Mouse (Mus musculus) forebrain, embryonic 16.5 days (tissue): ENCODE measurements around the gene Hs3st3b1. TPM values are rescaled to one million over a fixed set of nuclear protein-coding genes. Genes with fewer than 3 reads are reported as not detected.

Experiments used
- ATAC-seq: fragments of 200-750 bp; cut with Nextera tagmentation; 2 replicates; pipeline ENCODE4 v1.8.0; 2017; ENCODE audit warnings: mild to moderate bottlenecking, moderate library complexity
- H3K27ac ChIP-seq: fragments of 300-500 bp; sonication (generic); 2 replicates; pipeline ENCODE4 v1.5.1; 2014; ENCODE audit warnings: low read length, control low read depth
- H3K27me3 ChIP-seq: fragments of 300-500 bp; sonication (generic); replicated peaks from 2 replicates; pipeline ENCODE4 v1.6.1; 2014; ENCODE audit warnings: low read length; ENCODE audit not compliant: control insufficient read depth, insufficient read depth
- H3K36me3 ChIP-seq: fragments of 300-500 bp; sonication (generic); 2 replicates; pipeline ENCODE4 v1.6.1; 2014; ENCODE audit not compliant: control insufficient read depth, insufficient read depth
- H3K4me1 ChIP-seq: fragments of 300-500 bp; sonication (generic); replicated peaks from 2 replicates; pipeline ENCODE4 v1.6.1; 2014; ENCODE audit warnings: low read length; ENCODE audit not compliant: control insufficient read depth, insufficient read depth
- H3K4me2 ChIP-seq: fragments of 300-500 bp; sonication (generic); 2 replicates; pipeline ENCODE4 v1.6.1; 2014; ENCODE audit warnings: mild to moderate bottlenecking, low read length, control low read depth
- H3K4me3 ChIP-seq: fragments of 300-500 bp; sonication (generic); replicated peaks from 2 replicates; pipeline ENCODE4 v1.5.1; 2014; ENCODE audit warnings: mild to moderate bottlenecking, low read length, control low read depth
- H3K9ac ChIP-seq: fragments of 300-500 bp; sonication (generic); replicated peaks from 2 replicates; pipeline ENCODE4 v1.6.1; 2014; ENCODE audit warnings: low read depth, low read length, control low read depth
- H3K9me3 ChIP-seq: fragments of 300-500 bp; sonication (generic); 2 replicates; pipeline ENCODE4 v1.6.1; 2016; ENCODE audit warnings: low read length; ENCODE audit not compliant: control insufficient read depth
- WGBS: fragments of 180-500 bp; shearing (Covaris S2); extraction: QIAGEN DNeasy Blood & Tissue Kit; methylation state at CpG from one replicate; pipeline ENCODE4 v1.1.7; 2014; 5-methylcytosine and 5-hydroxymethylcytosine counted together
- polyA plus RNA-seq: library from polyadenylated mRNA; unstranded; fragments of >200 nt; fragmentation: Nextera tagmentation; extraction: Ambion mirVana; gene quantifications from 2 replicates; pipeline ENCODE4 v1.2.1, GENCODE M21; 2015

The Hs3st3b1 gene
- polyA plus RNA-seq, 1 experiment from 2014 or later: 3.9 TPM

- H3K4me2 ChIP-seq: no peak overlapping the region
These were observed 24.1 kb downstream of the Hs3st3b1 start for GRCm38 (mm10) chr11:63897856-63898508.

GRCm38 (mm10) chr11:63897011-63897410 is 25.1 kb downstream of the Hs3st3b1 start:
- WGBS: 85% methylated on average over 2 of the region's 2 CpGs
- no peaks in the 10 kb centered on the region for H3K27me3 ChIP-seq
- no peak for ATAC-seq

More at GRCm38 (mm10) chr11:63897856-63898508, 24.1 kb downstream of the Hs3st3b1 start:
- Histone ChIP-seq H3K9me3 (no peaks in the 10 kb centered on the region), H3K4me3 (no peak overlapping the region), H3K36me3 (no peaks in the 10 kb centered on the region), H3K27ac (no peak overlapping the region), H3K27me3 (no peaks in the 10 kb centered on the region), H3K9ac (no peak overlapping the region), H3K4me1 (no peaks in the 10 kb centered on the region)
- no peak for ATAC-seq
- WGBS: 32% methylated on average over 13 of the region's 13 CpGs

GRCm38 (mm10) chr11:63894188-63894587 is 27.9 kb downstream of the Hs3st3b1 start:
- no peaks in the 10 kb centered on the region for H3K4me1 ChIP-seq
- H3K4me2 ChIP-seq: no peak overlapping the region
- no peak overlapping the region for H3K4me3 ChIP-seq
- H3K27ac ChIP-seq: no peak overlapping the region
- ATAC-seq: no peak
- H3K36me3 ChIP-seq: no peaks in the 10 kb centered on the region
- H3K9me3 ChIP-seq: no peaks in the 10 kb centered on the region
- H3K9ac ChIP-seq: no peak overlapping the region
- 70% methylated on average over 6 of the region's 6 CpGs for WGBS
- peaks cover 3% of the 10 kb centered on the region; the same call in 1 of the 2 replicates for H3K27me3 ChIP-seq

More at GRCm38 (mm10) chr11:63897011-63897410, 25.1 kb downstream of the Hs3st3b1 start:
- no peak overlapping the region for H3K4me3 ChIP-seq
- no peak overlapping the region for H3K9ac ChIP-seq
- no peaks in the 10 kb centered on the region for H3K4me1 ChIP-seq
- H3K36me3 ChIP-seq: no peaks in the 10 kb centered on the region
- no peaks in the 10 kb centered on the region for H3K9me3 ChIP-seq
- H3K4me2 ChIP-seq: no peak overlapping the region
- H3K27ac ChIP-seq: no peak overlapping the region

- Histone ChIP-seq H3K4me3 (no peak overlapping the region), H3K4me2 (no peak overlapping the region), H3K36me3 (no peaks in the 10 kb centered on the region), H3K9me3 (no peaks in the 10 kb centered on the region), H3K4me1 (no peaks in the 10 kb centered on the region), H3K27me3 (peaks cover 3% of the 10 kb centered on the region; the same call in 1 of the 2 replicates), H3K27ac (no peak overlapping the region), H3K9ac (no peak overlapping the region)
- WGBS: 48% methylated on average over 6 of the region's 6 CpGs
- no peak for ATAC-seq
These were observed 28.5 kb downstream of the Hs3st3b1 start for GRCm38 (mm10) chr11:63893557-63893956.

GRCm38 (mm10) chr11:63891479-63892020 is 30.5 kb downstream of the Hs3st3b1 start:
- H3K4me3 ChIP-seq: no peak overlapping the region
- no peaks in the 10 kb centered on the region for H3K36me3 ChIP-seq
- H3K9ac ChIP-seq: no peak overlapping the region
- no peak overlapping the region for H3K4me2 ChIP-seq
- H3K27ac ChIP-seq: no peak overlapping the region
- no peaks in the 10 kb centered on the region for H3K9me3 ChIP-seq
- H3K27me3 ChIP-seq: peaks cover 3% of the 10 kb centered on the region; the same call in 1 of the 2 replicates
- no peak for ATAC-seq
- no peaks in the 10 kb centered on the region for H3K4me1 ChIP-seq
- 48% methylated on average over 7 of the region's 7 CpGs for WGBS

GRCm38 (mm10) chr11:63883385-63883784 is 38.7 kb downstream of the Hs3st3b1 start:
- Histone ChIP-seq H3K27me3 (no peaks in the 10 kb centered on the region; the same call in 1 of the 2 replicates), H3K4me3 (no peak overlapping the region), H3K36me3 (no peaks in the 10 kb centered on the region), H3K4me2 (no peak overlapping the region), H3K4me1 (no peaks in the 10 kb centered on the region), H3K9ac (no peak overlapping the region), H3K27ac (no peak overlapping the region), H3K9me3 (no peaks in the 10 kb centered on the region)
- 90% methylated on average over 3 of the region's 3 CpGs for WGBS
- no peak for ATAC-seq

- Histone ChIP-seq H3K4me3 (no peak overlapping the region), H3K36me3 (no peaks in the 10 kb centered on the region), H3K9ac (no peak overlapping the region), H3K4me1 (no peaks in the 10 kb centered on the region), H3K4me2 (no peak overlapping the region), H3K9me3 (no peaks in the 10 kb centered on the region), H3K27ac (no peak overlapping the region), H3K27me3 (no peaks in the 10 kb centered on the region)
- WGBS: 54% methylated on average over 2 of the region's 2 CpGs
- no peak for ATAC-seq
These were observed 41.8 kb downstream of the Hs3st3b1 start for GRCm38 (mm10) chr11:63880296-63880695.

GRCm38 (mm10) chr11:63879261-63879660 is 42.8 kb downstream of the Hs3st3b1 start:
- no peak for ATAC-seq
- H3K36me3 ChIP-seq: no peaks in the 10 kb centered on the region
- H3K4me1 ChIP-seq: no peaks in the 10 kb centered on the region
- H3K9me3 ChIP-seq: no peaks in the 10 kb centered on the region
- H3K4me2 ChIP-seq: no peak overlapping the region
- no peak overlapping the region for H3K27ac ChIP-seq
- H3K4me3 ChIP-seq: no peak overlapping the region
- 86% methylated on average over 10 of the region's 10 CpGs for WGBS
- H3K9ac ChIP-seq: no peak overlapping the region
- no peaks in the 10 kb centered on the region for H3K27me3 ChIP-seq

GRCm38 (mm10) chr11:63878616-63879015 is 43.5 kb downstream of the Hs3st3b1 start:
- WGBS: 95% methylated on average over 4 of the region's 4 CpGs
- H3K4me1 ChIP-seq: no peaks in the 10 kb centered on the region
- H3K27me3 ChIP-seq: no peaks in the 10 kb centered on the region
- no peak overlapping the region for H3K4me3 ChIP-seq
- no peak overlapping the region for H3K9ac ChIP-seq
- H3K27ac ChIP-seq: no peak overlapping the region
- no peak for ATAC-seq
- H3K9me3 ChIP-seq: no peaks in the 10 kb centered on the region
- no peak overlapping the region for H3K4me2 ChIP-seq
- no peaks in the 10 kb centered on the region for H3K36me3 ChIP-seq
